Mouse (Mus musculus) olfactory bulb, adult 2 months (tissue): ENCODE data around the gene Cyb5d1. TPM values are rescaled to one million over a fixed set of nuclear protein-coding genes. Genes with fewer than 3 reads are reported as not detected.

ENCODE experiments used
- H3K27ac ChIP-seq: fragments of 200-500 bp; 2 replicates; pipeline ENCODE4 v1.5.1; 2012; ENCODE audit warnings: low read depth, low read length; ENCODE audit not compliant: insufficient read depth
- H3K4me1 ChIP-seq: fragments of 200-500 bp; 2 replicates; pipeline ENCODE4 v1.6.1; 2012; ENCODE audit warnings: low read length; ENCODE audit not compliant: control insufficient read depth, insufficient read depth
- H3K4me3 ChIP-seq: fragments of 200-500 bp; 2 replicates; pipeline ENCODE4 v1.5.1; 2012; ENCODE audit warnings: mild to moderate bottlenecking, low read depth, low read length, moderate library complexity; ENCODE audit not compliant: insufficient read depth
- CTCF ChIP-seq: fragments of 200-500 bp; IDR thresholded peaks from 2 replicates; pipeline ENCODE4 v1.5.1; 2012; ENCODE audit warnings: low read depth, mild to moderate bottlenecking, low read length, moderate library complexity; ENCODE audit not compliant: insufficient read depth
- POLR2A ChIP-seq: fragments of 200-500 bp; IDR thresholded peaks from 2 replicates; pipeline ENCODE4 v1.6.1; 2012; ENCODE audit warnings: mild to moderate bottlenecking, low read depth, low read length, moderate library complexity; ENCODE audit not compliant: insufficient read depth
- WGBS: fragments of 180-500 bp; shearing (Covaris S2); methylation state at CpG from one replicate; pipeline ENCODE4 v1.1.7; 2018; 5-methylcytosine and 5-hydroxymethylcytosine counted together
- polyA plus RNA-seq: library from polyadenylated mRNA; stranded (reverse); fragments of >200 nt; gene quantifications from 2 replicates; pipeline ENCODE4 v1.2.4, GENCODE M21; 2012; ENCODE audit warnings: low replicate concordance; ENCODE audit not compliant: missing spikeins, insufficient read depth, insufficient read length

Gene Cyb5d1
- polyA plus RNA-seq, 1 experiment: not detected

- Histone ChIP-seq H3K27ac (peak overlapping the region; percentile 98), H3K4me3 (peak overlapping the region; percentile 65), H3K4me1 (peaks cover 43% of the 10 kb centered on the region)
- TF ChIP-seq POLR2A (no peak), CTCF (no peak)
- under 1% methylated on average over 74 of the region's 106 CpGs for WGBS
Observed at GRCm38 (mm10) chr11:69368356-69369214, 26.8 kb downstream of the Cyb5d1 start.

DNA sequence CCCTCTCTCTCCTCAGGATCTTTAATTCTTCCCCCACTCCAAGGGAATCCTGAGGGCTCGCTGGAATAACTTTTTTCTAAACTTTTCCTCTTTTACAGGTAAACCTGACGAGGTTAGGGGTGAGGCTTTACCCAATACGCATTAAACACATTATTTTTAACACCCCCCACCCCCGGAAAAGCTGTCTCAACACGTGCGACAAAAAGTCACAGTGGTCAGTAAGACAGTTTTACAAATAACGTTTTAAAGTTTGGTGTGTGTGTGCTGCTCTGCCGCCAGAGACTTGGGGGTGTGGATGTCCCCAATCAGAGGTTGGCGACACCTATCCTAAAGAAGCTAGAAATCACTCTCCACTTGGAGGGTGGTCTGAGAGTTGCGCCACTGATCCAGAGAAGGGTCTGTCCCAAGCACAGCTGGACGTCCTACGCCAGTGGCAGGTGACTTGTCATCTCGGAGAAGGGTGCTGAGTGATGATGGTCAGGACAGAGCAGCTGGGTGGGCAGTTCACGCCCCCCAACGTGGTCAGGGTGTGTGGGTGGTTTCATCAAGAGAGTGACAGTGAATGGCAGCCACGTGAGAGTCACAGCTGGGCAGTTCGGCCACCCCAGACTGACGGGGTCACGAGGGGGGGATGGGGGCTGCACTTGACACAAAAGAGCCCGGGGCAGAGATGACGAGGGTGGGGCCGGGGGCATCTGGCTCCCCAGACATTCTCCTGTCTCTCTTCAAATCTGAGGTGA is 27.6 kb downstream of the Cyb5d1 start:
- 1% methylated on average over 22 of the region's 22 CpGs for WGBS
- Histone ChIP-seq H3K27ac (peak overlapping the region; percentile 98), H3K4me3 (peak overlapping the region; percentile 65), H3K4me1 (peaks cover 44% of the 10 kb centered on the region)
- TF ChIP-seq POLR2A (no peak), CTCF (no peak)

DNA sequence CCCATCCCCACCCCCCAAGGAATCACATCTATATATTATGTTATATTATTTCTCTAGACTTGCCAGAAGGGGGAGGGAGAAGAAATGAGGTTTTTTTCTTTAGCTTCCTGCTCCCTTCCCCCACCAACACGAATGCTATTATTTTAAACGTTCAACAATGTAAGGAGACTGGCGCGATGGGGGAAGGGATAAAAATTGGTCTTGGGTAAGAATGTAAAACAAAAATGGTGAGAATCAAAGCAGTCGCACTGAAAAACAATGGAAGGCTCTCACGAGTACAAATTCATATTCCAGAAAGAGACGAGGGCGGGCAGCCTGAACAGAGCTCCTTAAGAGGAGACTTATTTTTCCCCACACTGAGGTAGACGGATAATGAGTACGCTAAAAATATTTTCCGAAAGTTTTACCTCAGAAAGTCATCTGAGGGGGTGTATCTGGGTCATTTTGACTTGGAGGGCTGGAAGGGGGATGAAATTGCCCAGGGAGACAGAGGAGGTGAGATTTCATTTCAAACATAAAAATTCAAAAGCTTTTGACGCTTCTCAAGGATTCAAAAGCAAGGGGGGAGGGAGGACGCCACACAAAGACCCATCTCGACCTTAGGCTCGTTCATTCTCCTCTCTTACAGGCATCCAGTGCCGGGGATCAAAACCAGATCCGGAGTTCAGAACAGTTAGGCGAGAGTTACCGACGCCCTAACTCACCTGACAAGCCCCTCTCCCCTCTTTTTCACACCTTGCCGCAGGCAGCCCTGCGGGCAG is 28.4 kb downstream of the Cyb5d1 start:
- Histone ChIP-seq H3K4me3 (peak overlapping the region; percentile 65), H3K4me1 (peaks cover 40% of the 10 kb centered on the region), H3K27ac (peak overlapping the region; percentile 98)
- TF ChIP-seq CTCF: no peak
- TF ChIP-seq POLR2A: no peak
- under 1% methylated on average over 22 of the region's 22 CpGs for WGBS

DNA sequence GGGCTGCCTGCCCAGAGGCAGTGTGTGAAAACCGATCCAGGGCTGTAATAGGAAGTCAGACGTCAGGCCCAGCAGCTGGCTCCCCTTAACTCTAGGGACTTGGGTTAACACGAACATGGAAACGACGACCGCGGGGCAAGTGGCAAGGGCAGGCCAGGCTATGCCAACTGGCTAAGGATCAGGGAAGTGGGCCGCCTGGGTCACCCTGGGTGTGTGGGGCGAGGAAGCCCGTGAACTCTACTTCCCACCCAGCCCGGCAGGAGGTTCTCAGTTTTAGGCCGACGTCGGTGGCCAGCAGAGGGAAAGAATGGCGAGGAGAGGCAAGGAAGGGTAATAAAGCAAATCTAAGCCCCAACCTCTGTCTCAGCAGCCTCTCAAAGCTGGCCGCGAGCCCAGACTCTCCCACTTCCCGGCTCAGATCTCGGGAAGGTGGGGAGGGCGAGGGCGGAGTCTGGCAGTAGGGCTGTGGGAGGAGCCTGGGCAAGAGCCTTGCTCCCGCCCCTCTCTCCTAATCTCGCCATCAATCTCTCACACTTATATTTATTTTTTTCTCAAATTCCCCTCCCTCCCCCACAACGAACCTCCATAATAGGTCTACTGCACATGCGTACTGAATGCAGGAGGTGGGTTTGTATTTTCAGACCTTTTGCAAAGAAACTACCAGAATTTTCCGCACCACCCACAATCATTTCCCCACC is 29.1 kb downstream of the Cyb5d1 start:
- WGBS: under 1% methylated on average over 26 of the region's 26 CpGs
- peak overlapping the region; percentile 39 for H3K4me3 ChIP-seq
- no peak for TF ChIP-seq CTCF
- TF ChIP-seq POLR2A: peak; percentile 58
- H3K4me1 ChIP-seq: peaks cover 39% of the 10 kb centered on the region
- peak overlapping the region; percentile 85 for H3K27ac ChIP-seq

DNA sequence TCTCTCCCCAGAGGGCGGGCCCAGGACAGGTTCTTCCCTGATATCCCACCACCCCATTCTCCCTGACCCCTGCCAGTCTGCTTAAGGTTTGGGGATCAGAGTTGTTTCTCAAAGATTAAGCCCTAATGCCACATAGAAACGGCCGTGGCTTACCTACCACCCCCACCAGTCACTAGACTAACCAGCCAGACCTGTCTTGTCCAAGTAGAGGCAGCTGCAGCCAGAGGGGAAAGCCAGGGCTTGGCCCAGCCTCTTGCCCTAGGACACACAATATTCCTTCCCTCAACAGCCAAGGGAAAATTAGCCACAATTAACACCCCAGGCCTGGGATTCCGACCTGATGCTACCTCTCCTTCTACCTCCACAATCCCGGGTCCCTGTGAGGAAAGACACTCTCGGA is 29.7 kb downstream of the Cyb5d1 start:
- peak overlapping the region; percentile 85 for H3K27ac ChIP-seq
- 16% methylated on average over 6 of the region's 6 CpGs for WGBS
- TF ChIP-seq POLR2A (no peak), CTCF (no peak)
- H3K4me1 ChIP-seq: peaks cover 39% of the 10 kb centered on the region
- peak overlapping the region; percentile 39 for H3K4me3 ChIP-seq

GRCm38 (mm10) chr11:69364910-69365309 is 30.5 kb downstream of the Cyb5d1 start:
- peaks cover 39% of the 10 kb centered on the region for H3K4me1 ChIP-seq
- TF ChIP-seq POLR2A: no peak
- TF ChIP-seq CTCF: no peak
- peak overlapping the region; percentile 39 for H3K4me3 ChIP-seq
- peak overlapping the region; percentile 85 for H3K27ac ChIP-seq
- WGBS: 0% methylated on average over 6 of the region's 6 CpGs

DNA sequence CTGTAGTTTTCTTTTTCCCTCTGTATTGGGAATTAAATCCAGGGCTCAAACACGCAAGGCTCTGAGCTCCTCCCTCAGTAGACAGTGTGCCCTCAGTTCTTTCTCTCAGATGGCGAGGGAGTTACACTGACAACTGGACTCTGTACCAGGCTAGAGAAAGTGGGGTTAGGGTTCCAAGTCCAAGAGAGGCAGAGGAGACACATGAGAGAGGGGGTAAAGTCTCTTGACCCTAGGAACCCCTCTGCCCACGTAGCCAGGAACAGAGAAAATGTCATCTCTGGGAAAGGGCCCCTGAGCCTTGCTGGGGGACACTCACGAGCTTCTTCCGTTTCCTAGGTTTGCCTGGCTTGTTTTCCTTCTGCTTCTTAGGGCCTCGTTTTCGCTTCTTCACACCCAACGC is 31.1 kb downstream of the Cyb5d1 start:
- Histone ChIP-seq H3K4me1 (peaks cover 39% of the 10 kb centered on the region), H3K4me3 (no peak overlapping the region), H3K27ac (peak overlapping the region; percentile 85)
- no peak for TF ChIP-seq POLR2A
- no peak for TF ChIP-seq CTCF
- 7% methylated on average over 8 of the region's 8 CpGs for WGBS

DNA sequence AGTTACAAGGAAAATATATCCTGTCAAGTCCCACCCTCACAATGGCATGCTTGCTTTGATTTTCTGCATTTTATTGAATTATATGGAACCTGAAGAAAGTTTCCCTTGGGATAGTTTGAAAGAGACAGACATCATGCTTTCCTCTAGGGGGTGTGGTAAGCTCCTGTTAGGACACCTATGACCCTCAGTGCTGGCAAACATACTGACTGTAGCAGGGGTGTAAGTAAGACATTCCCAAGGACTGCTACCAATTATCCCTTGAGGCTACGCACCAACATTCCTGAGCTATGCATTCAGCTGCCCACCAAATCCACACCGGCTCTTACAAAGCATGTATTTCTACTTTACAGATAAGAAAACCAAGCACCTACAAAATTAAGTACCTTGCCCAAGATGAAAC is 33.0 kb downstream of the Cyb5d1 start:
- Histone ChIP-seq H3K4me1 (peaks cover 36% of the 10 kb centered on the region), H3K4me3 (no peak overlapping the region), H3K27ac (no peak overlapping the region)
- TF ChIP-seq CTCF (no peak), POLR2A (no peak)
- WGBS: 72% methylated on average over 2 of the region's 2 CpGs
